Mouse (Mus musculus) CD4-positive helper T cell, adult 2 months (primary cell): Measurements from ENCODE around the gene Rhou.

Experiments used
- DNase-seq: peaks from one replicate; pipeline ENCODE4 v3.0.0-alpha.2; 2012; ENCODE audit warnings: low read depth, missing footprints, low spot score

The Rhou gene

GRCm38 (mm10) chr8:123651390-123652098 is 2.2 kb upstream of the Rhou start:
- DNase-seq = no peak

GRCm38 (mm10) chr8:123652641-123653040 is 1.1 kb upstream of the Rhou start:
- no peak for DNase-seq

GRCm38 (mm10) chr8:123653994-123654569 is 353 bp downstream of the Rhou start:
- no peak for DNase-seq

GRCm38 (mm10) chr8:123654763-123655162 is 1.0 kb downstream of the Rhou start:
- DNase-seq = no peak

- no peak for DNase-seq
These were observed 1.6 kb downstream of the Rhou start for GRCm38 (mm10) chr8:123655351-123655779.

- DNase-seq = no peak
These were observed 4.1 kb downstream of the Rhou start for GRCm38 (mm10) chr8:123657826-123658225.

GRCm38 (mm10) chr8:123659469-123660057 is 5.8 kb downstream of the Rhou start:
- no peak for DNase-seq

GRCm38 (mm10) chr8:123661515-123661914 is 7.8 kb downstream of the Rhou start:
- DNase-seq = no peak

- no peak for DNase-seq
These were observed 11.9 kb downstream of the Rhou start for GRCm38 (mm10) chr8:123665580-123665979.

- DNase-seq = no peak
These were observed 13.1 kb downstream of the Rhou start for GRCm38 (mm10) chr8:123666832-123667231.

GRCm38 (mm10) chr8:123668681-123669080 is 15.0 kb downstream of the Rhou start:
- DNase-seq = no peak

GRCm38 (mm10) chr8:123670766-123671165 is 17.0 kb downstream of the Rhou start:
- no peak for DNase-seq

GRCm38 (mm10) chr8:123671454-123671853 is 17.7 kb downstream of the Rhou start:
- no peak for DNase-seq

GRCm38 (mm10) chr8:123672648-123673047 is 18.9 kb downstream of the Rhou start:
- no peak for DNase-seq

GRCm38 (mm10) chr8:123675611-123676010 is 21.9 kb downstream of the Rhou start:
- DNase-seq = no peak

GRCm38 (mm10) chr8:123678390-123678789 is 24.7 kb downstream of the Rhou start:
- no peak for DNase-seq

GRCm38 (mm10) chr8:123682073-123682761 is 28.5 kb downstream of the Rhou start:
- peak; percentile 7 for DNase-seq

- DNase-seq = no peak
These were observed 29.6 kb downstream of the Rhou start for GRCm38 (mm10) chr8:123683321-123683720.

GRCm38 (mm10) chr8:123684806-123685205 is 31.1 kb downstream of the Rhou start:
- no peak for DNase-seq

GRCm38 (mm10) chr8:123685477-123685876 is 31.7 kb downstream of the Rhou start:
- DNase-seq = no peak

- DNase-seq = no peak
These were observed 34.1 kb downstream of the Rhou start for GRCm38 (mm10) chr8:123687826-123688225.
